Mouse (Mus musculus) G1E (cell line): ENCODE data around the gene Gm29094.
"Not testable (repeated sequence)": the region's sequence is repeated elsewhere in the genome, so short reads cannot be mapped to it uniquely, and the experiment has no call there.

Experiments used
- CTCF ChIP-seq: IDR thresholded peaks from 2 replicates; pipeline ENCODE4 v1.5.1; 2012; ENCODE audit warnings: low read depth, low read length, inconsistent platforms, mixed read lengths
- GATA1 ChIP-seq: IDR thresholded peaks from 2 replicates; pipeline ENCODE4 v1.6.1; 2012; ENCODE audit warnings: borderline replicate concordance, low read length, inconsistent platforms, mixed read lengths
- GATA2 ChIP-seq: IDR thresholded peaks from 2 replicates; pipeline ENCODE4 v1.6.1; 2012; ENCODE audit warnings: low read depth, low read length, inconsistent platforms, borderline replicate concordance
- POLR2AphosphoS5 ChIP-seq: IDR thresholded peaks from 2 replicates; pipeline ENCODE4 v1.6.1; 2012; ENCODE audit warnings: low read depth, low read length, inconsistent platforms; ENCODE audit not compliant: insufficient replicate concordance
- TAL1 ChIP-seq: conservative IDR thresholded peaks from 2 replicates; pipeline ENCODE4 v1.6.1; 2012; ENCODE audit warnings: low read depth, low read length, inconsistent platforms, mixed read lengths

DNA sequence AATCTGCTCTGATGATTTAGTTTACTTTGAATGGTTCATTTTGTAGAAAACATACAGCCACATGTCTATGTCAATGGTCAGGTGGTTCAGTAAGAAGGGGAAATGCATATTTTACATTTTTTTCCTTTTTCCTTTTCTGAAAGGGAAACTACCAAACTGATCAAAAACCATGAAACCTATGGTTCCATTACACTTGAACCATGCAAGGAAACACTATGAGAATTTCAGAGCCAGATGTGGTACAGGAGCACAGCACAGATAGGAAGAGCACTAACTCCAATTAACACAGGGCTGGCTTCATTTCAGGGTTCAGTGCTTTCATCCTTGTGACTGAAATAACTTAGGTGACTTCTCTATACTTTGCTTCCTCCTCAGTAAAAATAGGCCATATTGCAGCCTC is 3.1 kb downstream of the Gm29094 start:
- not testable (repeated sequence) for TF ChIP-seq CTCF, GATA1, TAL1, POLR2AphosphoS5, GATA2
